Mouse (Mus musculus): Measurements from ENCODE around the gene Kdm5a. TPM values are rescaled to one million over a fixed set of nuclear protein-coding genes. Genes with fewer than 3 reads are reported as not detected.

The Kdm5a gene
- polyA plus RNA-seq, 1 experiment = 7.5 TPM

DNA sequence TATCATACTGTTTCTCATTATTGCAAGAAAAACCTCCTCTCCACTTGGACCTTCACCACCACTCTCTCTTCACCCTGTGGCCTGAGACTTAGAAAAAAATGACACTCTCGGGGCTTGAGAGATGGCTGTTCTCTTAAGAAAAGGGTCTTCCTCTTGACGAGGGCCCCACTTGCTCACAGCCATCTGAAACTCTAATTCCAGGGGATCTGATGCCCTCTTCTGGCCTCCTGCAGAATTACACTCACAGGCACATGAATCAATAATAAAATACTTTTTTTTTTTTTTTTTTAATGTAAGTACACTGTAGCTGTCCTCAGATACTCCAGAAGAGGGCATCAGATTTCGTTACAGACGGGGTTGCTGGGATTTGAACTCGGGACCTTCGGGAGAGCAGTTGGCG lies 93.2 kb downstream of the Kdm5a start:
- no peak overlapping the region for H3K4me3 ChIP-seq
- TF ChIP-seq CEBPB (IDR thresholded peaks at IDR 0.05; ENCODE audit: insufficient read depth, poor library complexity, severe bottlenecking) = no peak
- TF ChIP-seq E2F4 (IDR thresholded peaks at IDR 0.05; ENCODE audit: insufficient read depth) = no peak
- no peak for TF ChIP-seq MYOG (IDR thresholded peaks at IDR 0.05; ENCODE audit: control insufficient read depth in 1 of 3, insufficient read depth in 1 of 3, insufficient read length in 2 of 3, low read depth in 2 of 3)
- no peak for TF ChIP-seq TCF3 (IDR thresholded peaks at IDR 0.05; ENCODE audit: insufficient read length, low read depth)
- TF ChIP-seq USF1 (IDR thresholded peaks at IDR 0.05; ENCODE audit: low read depth) = no peak
- TF ChIP-seq MYOD1 (IDR thresholded peaks at IDR 0.05; ENCODE audit: control insufficient read depth in 1 of 3, insufficient read length in 2 of 3, low read depth in 2 of 3) = no peak
- no peak for TF ChIP-seq MAX (IDR thresholded peaks at IDR 0.05; ENCODE audit: low read depth)
- no peak for TF ChIP-seq POLR2A (IDR thresholded peaks at IDR 0.05; ENCODE audit: insufficient read length, low read depth)
- no peak for TF ChIP-seq REST (IDR thresholded peaks at IDR 0.05; ENCODE audit: insufficient read depth, insufficient read length)
- no peak for TF ChIP-seq SRF (IDR thresholded peaks at IDR 0.05; ENCODE audit: control insufficient read depth, insufficient read length, low read depth)
- TF ChIP-seq POLR2AphosphoS2 (IDR thresholded peaks at IDR 0.05; ENCODE audit: insufficient read length, low read depth) = no peak
- TF ChIP-seq TCF12 (IDR thresholded peaks at IDR 0.05; ENCODE audit: insufficient read depth, poor library complexity, severe bottlenecking) = no peak
- H3ac ChIP-seq (ENCODE audit: control insufficient read depth, insufficient read length) = no peak overlapping the region
- no peaks in the 10 kb centered on the region for H3K27me3 ChIP-seq (ENCODE audit: control insufficient read depth, insufficient read depth, insufficient read length)
- no peak overlapping the region for H3K4me2 ChIP-seq (ENCODE audit: low read depth)
- no peaks in the 10 kb centered on the region for H3K79me2 ChIP-seq (ENCODE audit: control insufficient read depth, insufficient read depth)
- no peaks in the 10 kb centered on the region for H3K36me3 ChIP-seq (ENCODE audit: control insufficient read depth, insufficient read depth)

DNA sequence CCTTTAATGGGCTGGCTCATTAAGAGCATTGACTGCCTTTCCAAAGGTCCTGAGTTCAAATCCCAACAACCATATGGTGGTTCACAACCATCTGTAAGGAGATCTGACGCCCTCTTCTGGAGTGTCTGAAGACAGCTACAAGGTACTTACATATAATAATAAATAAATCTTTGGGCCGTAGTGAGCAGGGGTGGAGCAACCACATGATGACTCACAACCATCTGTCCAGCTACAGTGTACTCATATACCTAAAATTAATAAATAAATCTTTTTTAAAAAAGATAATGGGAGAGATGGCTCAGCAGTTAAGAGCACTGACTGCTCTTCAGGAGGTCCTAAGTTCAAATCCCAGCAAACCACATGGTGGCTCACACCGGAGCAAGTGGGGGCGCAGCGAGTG lies 93.8 kb downstream of the Kdm5a start:
- no peaks in the 10 kb centered on the region for H3K27me3 ChIP-seq (ENCODE audit: control insufficient read depth, insufficient read depth, insufficient read length)
- no peak overlapping the region for H3K4me3 ChIP-seq

DNA sequence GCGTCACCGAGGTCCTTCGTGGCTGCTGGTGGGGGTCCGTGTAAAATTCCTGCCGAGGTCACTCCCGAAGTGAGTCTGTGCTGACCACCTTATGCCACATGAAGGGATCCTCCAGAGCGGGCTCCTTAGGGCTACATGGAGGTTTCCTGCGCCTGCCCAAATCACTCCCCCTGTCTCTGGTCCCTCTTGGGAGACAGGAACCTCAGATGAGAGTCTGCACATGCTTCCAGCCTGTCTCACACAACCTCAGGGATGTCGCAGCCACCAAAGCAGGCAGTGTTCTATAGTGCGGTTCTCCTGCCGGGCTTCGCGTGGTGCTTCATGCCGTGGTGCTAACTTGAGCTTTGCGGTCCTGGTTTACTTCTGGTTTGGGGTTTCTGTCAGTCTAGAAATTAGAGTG lies 97.3 kb downstream of the Kdm5a start:
- peaks cover 24% of the 10 kb centered on the region for H3K79me2 ChIP-seq (ENCODE audit: control insufficient read depth, insufficient read depth)
- TF ChIP-seq MYOD1 (IDR thresholded peaks at IDR 0.05; ENCODE audit: control insufficient read depth in 1 of 3, insufficient read length in 2 of 3, low read depth in 2 of 3) (no peak), POLR2A (IDR thresholded peaks at IDR 0.05; ENCODE audit: insufficient read length, low read depth) (no peak), REST (IDR thresholded peaks at IDR 0.05; ENCODE audit: insufficient read depth, insufficient read length) (no peak), E2F4 (IDR thresholded peaks at IDR 0.05; ENCODE audit: insufficient read depth) (no peak), MYOG (IDR thresholded peaks at IDR 0.05; ENCODE audit: control insufficient read depth in 1 of 3, insufficient read depth in 1 of 3, insufficient read length in 2 of 3, low read depth in 2 of 3) (no peak), SRF (IDR thresholded peaks at IDR 0.05; ENCODE audit: control insufficient read depth, insufficient read length, low read depth) (no peak), POLR2AphosphoS2 (IDR thresholded peaks at IDR 0.05; ENCODE audit: insufficient read length, low read depth) (no peak), CEBPB (IDR thresholded peaks at IDR 0.05; ENCODE audit: insufficient read depth, poor library complexity, severe bottlenecking) (no peak), MAX (IDR thresholded peaks at IDR 0.05; ENCODE audit: low read depth) (no peak), USF1 (IDR thresholded peaks at IDR 0.05; ENCODE audit: low read depth) (no peak)

More for the DNA sequence above, 93.8 kb downstream of the Kdm5a start:
- Histone ChIP-seq H3K4me2 (ENCODE audit: low read depth) (no peak overlapping the region), H3K79me2 (ENCODE audit: control insufficient read depth, insufficient read depth) (no peaks in the 10 kb centered on the region), H3K36me3 (ENCODE audit: control insufficient read depth, insufficient read depth) (no peaks in the 10 kb centered on the region), H3ac (ENCODE audit: control insufficient read depth, insufficient read length) (no peak overlapping the region)
- no peak for TF ChIP-seq E2F4 (IDR thresholded peaks at IDR 0.05; ENCODE audit: insufficient read depth)
- TF ChIP-seq POLR2A (IDR thresholded peaks at IDR 0.05; ENCODE audit: insufficient read length, low read depth) = no peak
- TF ChIP-seq TCF3 (IDR thresholded peaks at IDR 0.05; ENCODE audit: insufficient read length, low read depth) = no peak
- TF ChIP-seq MYOD1 (IDR thresholded peaks at IDR 0.05; ENCODE audit: control insufficient read depth in 1 of 3, insufficient read length in 2 of 3, low read depth in 2 of 3) = no peak
- TF ChIP-seq TCF12 (IDR thresholded peaks at IDR 0.05; ENCODE audit: insufficient read depth, poor library complexity, severe bottlenecking) = no peak
- no peak for TF ChIP-seq MYOG (IDR thresholded peaks at IDR 0.05; ENCODE audit: control insufficient read depth in 1 of 3, insufficient read depth in 1 of 3, insufficient read length in 2 of 3, low read depth in 2 of 3)
- no peak for TF ChIP-seq POLR2AphosphoS2 (IDR thresholded peaks at IDR 0.05; ENCODE audit: insufficient read length, low read depth)
- no peak for TF ChIP-seq CEBPB (IDR thresholded peaks at IDR 0.05; ENCODE audit: insufficient read depth, poor library complexity, severe bottlenecking)
- TF ChIP-seq MAX (IDR thresholded peaks at IDR 0.05; ENCODE audit: low read depth) = no peak

DNA sequence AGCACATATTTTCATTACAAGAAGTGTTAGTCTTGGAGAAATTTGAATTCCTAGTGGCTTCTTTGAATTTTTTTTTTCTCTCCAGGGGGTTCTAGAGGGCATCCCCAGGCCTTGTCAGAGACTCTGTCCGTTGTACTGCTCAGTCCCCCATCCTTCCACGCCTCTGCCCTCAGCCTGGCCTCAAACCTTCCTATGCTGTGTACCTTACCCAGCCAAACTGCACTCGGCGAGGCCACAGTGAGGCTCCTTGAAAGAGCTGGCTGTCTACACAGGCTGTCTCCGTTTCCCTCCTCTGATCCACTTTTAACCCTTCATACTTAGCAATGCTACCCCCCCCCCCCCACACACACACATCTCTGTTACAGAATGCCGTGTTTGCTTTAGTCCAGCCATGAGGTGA lies 98.3 kb downstream of the Kdm5a start:
- H3K27me3 ChIP-seq (ENCODE audit: control insufficient read depth, insufficient read depth, insufficient read length) = no peaks in the 10 kb centered on the region
- no peak for TF ChIP-seq MAX (IDR thresholded peaks at IDR 0.05; ENCODE audit: low read depth)
- no peak for TF ChIP-seq TCF3 (IDR thresholded peaks at IDR 0.05; ENCODE audit: insufficient read length, low read depth)
- no peak for TF ChIP-seq POLR2AphosphoS2 (IDR thresholded peaks at IDR 0.05; ENCODE audit: insufficient read length, low read depth)
- TF ChIP-seq REST (IDR thresholded peaks at IDR 0.05; ENCODE audit: insufficient read depth, insufficient read length) = no peak
- no peak for TF ChIP-seq CEBPB (IDR thresholded peaks at IDR 0.05; ENCODE audit: insufficient read depth, poor library complexity, severe bottlenecking)
- TF ChIP-seq SRF (IDR thresholded peaks at IDR 0.05; ENCODE audit: control insufficient read depth, insufficient read length, low read depth) = no peak
- no peak for TF ChIP-seq TCF12 (IDR thresholded peaks at IDR 0.05; ENCODE audit: insufficient read depth, poor library complexity, severe bottlenecking)
- TF ChIP-seq MYOG (IDR thresholded peaks at IDR 0.05; ENCODE audit: control insufficient read depth in 1 of 3, insufficient read depth in 1 of 3, insufficient read length in 2 of 3, low read depth in 2 of 3) = no peak
- no peak for TF ChIP-seq POLR2A (IDR thresholded peaks at IDR 0.05; ENCODE audit: insufficient read length, low read depth)
- TF ChIP-seq E2F4 (IDR thresholded peaks at IDR 0.05; ENCODE audit: insufficient read depth) = no peak
- TF ChIP-seq MYOD1 (IDR thresholded peaks at IDR 0.05; ENCODE audit: control insufficient read depth in 1 of 3, insufficient read length in 2 of 3, low read depth in 2 of 3) = no peak
- no peak for TF ChIP-seq USF1 (IDR thresholded peaks at IDR 0.05; ENCODE audit: low read depth)
- no peak overlapping the region for H3ac ChIP-seq (ENCODE audit: control insufficient read depth, insufficient read length)
- peaks cover 28% of the 10 kb centered on the region for H3K79me2 ChIP-seq (ENCODE audit: control insufficient read depth, insufficient read depth)
- no peaks in the 10 kb centered on the region for H3K36me3 ChIP-seq (ENCODE audit: control insufficient read depth, insufficient read depth)
- H3K4me2 ChIP-seq (ENCODE audit: low read depth) = no peak overlapping the region
- no peak overlapping the region for H3K4me3 ChIP-seq

More for the DNA sequence above, 97.3 kb downstream of the Kdm5a start:
- no peaks in the 10 kb centered on the region for H3K36me3 ChIP-seq (ENCODE audit: control insufficient read depth, insufficient read depth)
- H3ac ChIP-seq (ENCODE audit: control insufficient read depth, insufficient read length) = no peak overlapping the region
- H3K4me3 ChIP-seq = no peak overlapping the region
- H3K27me3 ChIP-seq (ENCODE audit: control insufficient read depth, insufficient read depth, insufficient read length) = no peaks in the 10 kb centered on the region
- H3K4me2 ChIP-seq (ENCODE audit: low read depth) = no peak overlapping the region
